Mouse (Mus musculus) stomach, embryonic 15.5 days (tissue): ENCODE measurements around the gene Wdr19. TPM values are rescaled to one million over a fixed set of nuclear protein-coding genes. Genes with fewer than 3 reads are reported as not detected.

Experiments
- ATAC-seq: fragments of 200-750 bp; cut with Nextera tagmentation; 2 replicates; pipeline ENCODE4 v1.8.0; 2017; ENCODE audit warnings: low read depth, moderate number of reproducible peaks, moderate TSS enrichment; ENCODE audit not compliant: insufficient read depth, low FRiP score
- H3K27ac ChIP-seq: fragments of 300-500 bp; sonication (generic); 2 replicates; pipeline ENCODE4 v1.5.1; 2015; ENCODE audit warnings: mild to moderate bottlenecking, inconsistent platforms
- H3K27me3 ChIP-seq: fragments of 300-500 bp; sonication (generic); replicated peaks from 2 replicates; pipeline ENCODE4 v1.6.1; 2015; ENCODE audit warnings: inconsistent platforms
- H3K36me3 ChIP-seq: fragments of 300-500 bp; sonication (generic); 2 replicates; pipeline ENCODE4 v1.6.1; 2015; ENCODE audit warnings: inconsistent platforms
- H3K4me1 ChIP-seq: fragments of 300-500 bp; sonication (generic); 2 replicates; pipeline ENCODE4 v1.6.1; 2015; ENCODE audit warnings: inconsistent platforms
- H3K4me2 ChIP-seq: fragments of 300-500 bp; sonication (generic); 2 replicates; pipeline ENCODE4 v1.6.1; 2015; ENCODE audit warnings: mild to moderate bottlenecking, inconsistent platforms
- H3K4me3 ChIP-seq: fragments of 300-500 bp; sonication (generic); replicated peaks from 2 replicates; pipeline ENCODE4 v1.5.1; 2015; ENCODE audit warnings: inconsistent platforms
- H3K9ac ChIP-seq: fragments of 300-500 bp; sonication (generic); 2 replicates; pipeline ENCODE4 v1.6.1; 2015; ENCODE audit warnings: inconsistent platforms
- H3K9me3 ChIP-seq: fragments of 300-500 bp; sonication (generic); 2 replicates; pipeline ENCODE4 v1.6.1; 2016; ENCODE audit warnings: inconsistent platforms
- WGBS: fragments of 180-500 bp; shearing (Covaris S2); methylation state at CpG from one replicate; pipeline ENCODE4 v1.1.7; 2015; 5-methylcytosine and 5-hydroxymethylcytosine counted together
- polyA plus RNA-seq: library from polyadenylated mRNA; unstranded; fragments of >200 nt; fragmentation: Nextera tagmentation; extraction: Ambion mirVana; gene quantifications from 2 replicates; pipeline ENCODE4 v1.2.1, GENCODE M21; 2015

The Wdr19 gene
- polyA plus RNA-seq, 1 experiment from 2014 or later, result 5.9 TPM

DNA sequence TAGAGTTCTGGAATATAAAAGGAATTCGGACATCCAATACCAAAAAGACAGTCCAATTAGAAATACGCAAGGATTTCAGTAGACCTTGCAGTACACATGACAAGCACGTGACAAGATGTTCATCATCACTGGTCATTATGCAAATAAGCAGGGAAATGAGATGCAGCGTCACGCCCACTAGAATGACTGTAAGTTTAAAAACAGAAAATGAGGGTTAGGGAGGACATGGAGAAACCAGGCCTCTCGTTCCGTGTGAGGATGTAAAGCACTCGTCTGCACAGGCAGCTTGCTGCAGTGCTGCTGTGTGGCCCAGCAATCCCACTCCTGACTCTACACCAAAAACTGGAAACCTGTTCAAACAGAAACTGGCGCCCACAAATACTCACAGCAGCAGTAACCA lies 29.3 kb upstream of the Wdr19 start:
- Histone ChIP-seq H3K27me3 (no peaks in the 10 kb centered on the region), H3K9ac (no peak overlapping the region), H3K4me2 (no peak overlapping the region), H3K27ac (no peak overlapping the region), H3K4me3 (no peak overlapping the region), H3K9me3 (no peaks in the 10 kb centered on the region), H3K4me1 (peaks cover 6% of the 10 kb centered on the region; the same call in 1 of the 2 replicates), H3K36me3 (no peaks in the 10 kb centered on the region)
- 87% methylated on average over 9 of the region's 9 CpGs for WGBS
- ATAC-seq, result no peak

DNA sequence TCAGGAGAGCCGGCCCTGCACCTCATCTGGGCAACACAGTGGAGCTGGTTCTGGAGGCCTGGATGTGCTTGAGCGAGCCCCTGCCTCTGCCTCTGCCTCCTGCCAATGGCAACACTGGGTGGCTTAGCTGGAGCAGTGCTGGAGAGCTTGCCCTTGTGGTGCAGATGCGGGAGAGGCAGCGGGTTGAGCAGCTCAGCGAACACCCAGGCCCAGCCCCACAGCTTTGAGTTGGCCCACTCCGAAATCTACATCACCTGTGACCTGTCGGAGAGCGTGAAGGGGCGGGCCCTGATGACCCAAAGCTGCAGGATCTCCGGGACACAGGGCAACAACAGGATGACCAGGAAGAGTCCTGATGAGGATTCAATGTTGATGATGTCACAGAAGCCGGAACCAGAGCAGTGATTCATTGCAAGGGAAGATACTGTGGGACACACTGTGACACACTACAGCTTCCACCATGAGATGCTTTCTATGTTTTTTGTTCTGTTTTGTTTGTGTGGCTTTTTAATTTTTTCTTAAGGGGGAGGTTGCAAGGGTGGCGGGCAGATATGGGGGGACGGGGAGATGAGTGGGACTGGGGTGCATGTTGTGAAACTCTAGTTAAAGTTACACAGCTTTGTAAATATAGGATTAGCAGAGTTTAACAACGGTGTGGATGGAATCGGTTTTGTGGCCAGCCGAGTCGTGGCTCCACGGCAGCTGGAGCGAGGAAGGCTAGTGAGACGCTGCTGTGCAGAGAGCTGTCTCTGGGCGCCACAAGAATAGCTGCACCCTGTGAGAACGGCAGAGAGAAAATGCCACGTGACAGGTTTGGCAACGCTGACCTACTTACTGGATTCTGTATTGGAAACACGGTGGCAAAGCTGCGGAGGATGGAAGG lies 24.2 kb upstream of the Wdr19 start:
- H3K9me3 ChIP-seq, result no peaks in the 10 kb centered on the region
- H3K4me3 ChIP-seq, result no peak overlapping the region
- ATAC-seq, result no peak
- 60% methylated on average over 26 of the region's 26 CpGs for WGBS
- peaks cover 12% of the 10 kb centered on the region; the same call in 1 of the 2 replicates for H3K4me1 ChIP-seq
- peak overlapping the region; percentile 33 for H3K4me2 ChIP-seq
- no peaks in the 10 kb centered on the region for H3K27me3 ChIP-seq
- H3K36me3 ChIP-seq, result no peaks in the 10 kb centered on the region
- no peak overlapping the region for H3K27ac ChIP-seq
- H3K9ac ChIP-seq, result no peak overlapping the region

DNA sequence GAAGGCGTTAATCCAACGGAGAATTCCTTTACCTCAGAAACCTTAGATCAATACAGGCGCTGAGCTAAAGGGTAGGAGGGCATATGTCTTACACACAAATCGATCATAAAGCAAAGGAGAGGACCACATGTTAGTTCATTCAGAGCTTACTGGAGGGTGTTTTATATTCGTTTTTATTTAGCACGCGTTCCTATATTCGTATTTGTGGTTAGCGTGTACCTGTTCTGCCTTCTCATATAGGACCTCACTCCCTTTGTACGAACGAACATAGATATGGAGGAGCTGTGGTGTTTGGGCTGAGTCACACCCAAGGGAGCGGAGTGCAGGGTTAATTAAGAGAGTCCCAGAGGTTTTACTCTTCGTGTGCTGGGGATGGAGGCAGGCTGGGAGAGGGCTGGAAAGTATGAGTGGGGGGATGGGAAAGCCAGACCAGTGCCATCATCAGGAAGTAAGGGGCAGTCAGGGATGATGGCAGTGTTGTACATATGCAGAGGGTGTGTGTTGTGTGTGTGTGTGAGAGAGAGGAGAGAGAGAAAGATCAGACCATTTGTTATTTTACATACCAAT lies 23.5 kb upstream of the Wdr19 start:
- H3K9ac ChIP-seq, result no peak overlapping the region
- 60% methylated on average over 13 of the region's 13 CpGs for WGBS
- H3K36me3 ChIP-seq, result no peaks in the 10 kb centered on the region
- H3K27me3 ChIP-seq, result no peaks in the 10 kb centered on the region
- H3K4me3 ChIP-seq, result no peak overlapping the region
- no peak overlapping the region for H3K27ac ChIP-seq
- peaks cover 12% of the 10 kb centered on the region; the same call in 1 of the 2 replicates for H3K4me1 ChIP-seq
- no peak for ATAC-seq
- H3K4me2 ChIP-seq, result peak overlapping the region; percentile 33
- no peaks in the 10 kb centered on the region for H3K9me3 ChIP-seq

DNA sequence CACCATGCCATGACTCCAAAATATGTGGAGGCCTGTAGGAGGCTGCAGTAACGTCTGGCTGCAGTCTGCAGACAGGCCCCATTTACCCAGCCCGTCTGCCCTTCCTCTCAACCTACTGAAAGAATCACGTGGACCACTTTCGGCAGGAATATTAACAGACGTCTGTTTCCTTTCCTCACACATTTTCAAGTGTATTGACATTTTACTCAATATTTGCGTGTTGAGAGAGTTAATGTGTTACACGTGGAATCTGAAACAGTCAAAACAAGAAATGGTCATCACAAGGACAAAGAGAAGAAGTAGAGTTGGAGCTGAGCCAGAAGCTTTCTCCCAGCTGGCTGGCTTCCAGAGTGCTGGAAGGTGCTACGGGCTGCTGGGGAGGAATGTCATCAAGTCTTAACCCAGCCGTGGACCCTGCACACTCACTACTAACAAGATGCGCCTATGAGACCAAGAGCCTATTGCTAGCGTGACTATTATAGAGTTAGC lies 22.4 kb upstream of the Wdr19 start:
- no peak overlapping the region for H3K4me3 ChIP-seq
- ATAC-seq, result peak; percentile 60; the same call in 1 of the 2 replicates
- no peak overlapping the region for H3K4me2 ChIP-seq
- H3K9ac ChIP-seq, result no peak overlapping the region
- H3K36me3 ChIP-seq, result no peaks in the 10 kb centered on the region
- H3K27me3 ChIP-seq, result no peaks in the 10 kb centered on the region
- H3K27ac ChIP-seq, result no peak overlapping the region
- H3K9me3 ChIP-seq, result no peaks in the 10 kb centered on the region
- 21% methylated on average over 11 of the region's 11 CpGs for WGBS
- H3K4me1 ChIP-seq, result peaks cover 12% of the 10 kb centered on the region; the same call in 1 of the 2 replicates

DNA sequence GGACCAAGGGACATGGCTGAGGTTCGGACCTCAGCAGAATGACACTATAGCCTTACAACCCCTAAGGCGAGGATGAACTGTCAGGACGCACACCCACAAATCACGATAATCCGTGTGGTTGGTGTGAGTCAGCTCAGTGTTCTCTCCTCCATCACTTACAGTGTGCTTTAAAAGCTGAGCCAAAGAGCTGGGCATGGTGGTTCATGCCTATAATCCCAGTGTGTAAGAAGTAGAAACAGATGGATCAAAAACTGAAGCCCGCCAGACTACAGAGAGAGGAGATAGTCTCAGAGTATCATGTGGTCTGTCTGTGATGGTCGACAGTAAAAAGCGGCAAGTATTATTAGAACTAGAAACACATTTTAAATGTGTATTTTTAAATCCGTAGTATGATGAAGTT lies 21.0 kb upstream of the Wdr19 start:
- Histone ChIP-seq H3K27me3 (no peaks in the 10 kb centered on the region), H3K4me1 (peaks cover 12% of the 10 kb centered on the region; the same call in 1 of the 2 replicates), H3K9me3 (no peaks in the 10 kb centered on the region), H3K27ac (no peak overlapping the region), H3K36me3 (no peaks in the 10 kb centered on the region), H3K4me2 (no peak overlapping the region), H3K9ac (no peak overlapping the region), H3K4me3 (no peak overlapping the region)
- ATAC-seq, result no peak
- 94% methylated on average over 9 of the region's 9 CpGs for WGBS

DNA sequence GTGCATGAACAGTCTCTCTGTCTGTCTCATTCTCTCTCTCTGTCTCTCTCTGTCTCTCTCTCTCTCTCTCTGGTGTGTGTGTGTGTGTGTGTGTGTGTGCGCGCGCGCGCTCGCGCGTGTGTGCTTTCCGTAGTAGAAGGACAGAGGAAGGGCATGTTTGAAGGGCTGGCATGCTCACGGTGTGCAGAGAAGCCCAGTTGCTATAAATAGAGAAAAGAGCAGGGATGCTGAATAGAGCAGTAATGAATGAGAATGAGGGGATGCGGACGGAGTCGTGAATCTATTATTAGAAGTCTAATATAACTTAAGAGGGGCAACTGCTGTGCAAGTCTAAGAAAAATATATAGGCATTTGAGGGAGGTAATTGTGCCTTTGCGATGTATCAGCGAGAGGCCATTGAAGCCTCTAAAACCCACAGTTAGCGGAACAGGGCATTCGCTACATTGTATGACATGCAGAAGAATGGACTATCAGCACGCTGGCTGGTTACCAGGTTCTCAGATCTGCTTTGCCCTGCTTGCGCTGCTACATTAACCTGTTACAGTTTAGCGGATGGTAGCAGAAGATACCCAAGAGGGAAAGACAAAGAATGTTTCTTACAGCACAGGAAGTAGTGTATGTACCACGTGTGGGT lies 18.2 kb upstream of the Wdr19 start:
- Histone ChIP-seq H3K9ac (no peak overlapping the region), H3K4me2 (no peak overlapping the region), H3K4me3 (no peak overlapping the region), H3K9me3 (no peaks in the 10 kb centered on the region), H3K4me1 (0 out of 2 replicates have a peak, but pooled peaks cover 6% of the 10 kb centered on the region), H3K36me3 (no peaks in the 10 kb centered on the region), H3K27ac (no peak overlapping the region), H3K27me3 (no peaks in the 10 kb centered on the region)
- 81% methylated on average over 21 of the region's 21 CpGs for WGBS
- no peak for ATAC-seq

DNA sequence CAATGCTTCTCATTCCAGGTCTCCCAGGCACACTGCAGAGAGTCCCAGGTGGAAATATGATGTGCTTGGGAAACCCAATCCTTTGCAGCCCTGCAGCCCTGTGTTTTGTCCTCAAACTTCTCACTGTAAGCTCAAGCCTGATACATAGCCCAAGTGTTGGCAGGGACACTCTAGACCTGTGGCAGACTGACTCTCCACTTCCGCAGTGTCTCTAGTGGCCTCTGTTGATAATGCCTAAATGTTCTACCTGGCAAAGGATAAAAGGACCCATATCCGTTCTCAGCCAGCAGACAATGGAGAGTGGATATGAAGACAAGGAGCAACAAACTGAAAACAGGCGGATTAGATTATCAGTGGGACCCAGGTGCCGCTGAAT lies 17.7 kb upstream of the Wdr19 start:
- no peak overlapping the region for H3K9ac ChIP-seq
- no peak for ATAC-seq
- H3K4me3 ChIP-seq, result no peak overlapping the region
- WGBS, result 86% methylated on average over 4 of the region's 4 CpGs
- no peaks in the 10 kb centered on the region for H3K27me3 ChIP-seq
- H3K4me1 ChIP-seq, result 0 out of 2 replicates have a peak, but pooled peaks cover 5% of the 10 kb centered on the region
- H3K27ac ChIP-seq, result no peak overlapping the region
- H3K4me2 ChIP-seq, result no peak overlapping the region
- no peaks in the 10 kb centered on the region for H3K9me3 ChIP-seq
- H3K36me3 ChIP-seq, result no peaks in the 10 kb centered on the region

DNA sequence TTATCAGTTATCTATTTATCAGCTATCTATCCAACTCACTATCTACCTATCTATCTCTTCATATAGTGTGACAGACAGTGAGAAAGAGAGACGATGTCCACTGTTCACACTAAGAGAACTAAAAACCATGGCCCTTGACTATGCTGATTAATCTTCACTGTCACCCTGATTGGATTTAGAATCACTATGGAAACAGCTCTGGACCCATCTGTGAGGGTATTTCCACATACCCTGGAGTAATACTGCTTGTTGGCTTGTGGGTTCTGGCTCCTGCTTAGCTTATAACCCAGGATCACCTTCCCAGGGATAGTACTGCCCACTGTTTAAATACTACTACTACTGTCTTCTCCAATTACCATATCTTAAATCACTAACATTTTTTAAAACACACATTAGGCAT lies 17.2 kb upstream of the Wdr19 start:
- Histone ChIP-seq H3K27me3 (no peaks in the 10 kb centered on the region), H3K4me1 (0 out of 2 replicates have a peak, but pooled peaks cover under 1% of the 10 kb centered on the region), H3K36me3 (no peaks in the 10 kb centered on the region), H3K27ac (no peak overlapping the region), H3K4me3 (no peak overlapping the region), H3K9me3 (no peaks in the 10 kb centered on the region), H3K9ac (no peak overlapping the region), H3K4me2 (no peak overlapping the region)
- WGBS, result 84% methylated on average over 1 of the region's 1 CpGs
- ATAC-seq, result no peak

DNA sequence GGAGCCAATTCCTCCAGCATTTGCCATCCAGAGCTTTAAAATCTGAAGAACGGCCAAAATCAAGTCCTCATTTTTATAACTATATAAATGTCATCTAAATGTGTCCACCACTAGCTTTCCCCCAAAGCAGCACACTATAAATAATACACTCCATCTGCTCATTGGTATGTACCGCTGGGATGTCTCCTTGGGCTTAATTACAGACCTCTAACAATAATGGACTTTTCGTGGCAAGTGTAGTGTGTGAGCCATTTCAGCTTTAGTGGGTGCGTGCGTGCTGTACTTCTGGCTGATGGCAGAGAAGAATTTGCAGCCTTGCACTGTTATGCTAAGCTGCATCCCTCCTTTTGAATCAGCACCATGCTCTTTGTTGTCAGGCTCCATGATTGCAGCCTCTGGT lies 7.9 kb upstream of the Wdr19 start:
- Histone ChIP-seq H3K9me3 (no peaks in the 10 kb centered on the region), H3K4me3 (no peak overlapping the region), H3K27me3 (no peaks in the 10 kb centered on the region), H3K27ac (no peak overlapping the region), H3K36me3 (no peaks in the 10 kb centered on the region), H3K4me2 (no peak overlapping the region), H3K4me1 (no peaks in the 10 kb centered on the region), H3K9ac (no peak overlapping the region)
- 88% methylated on average over 5 of the region's 5 CpGs for WGBS
- no peak for ATAC-seq

DNA sequence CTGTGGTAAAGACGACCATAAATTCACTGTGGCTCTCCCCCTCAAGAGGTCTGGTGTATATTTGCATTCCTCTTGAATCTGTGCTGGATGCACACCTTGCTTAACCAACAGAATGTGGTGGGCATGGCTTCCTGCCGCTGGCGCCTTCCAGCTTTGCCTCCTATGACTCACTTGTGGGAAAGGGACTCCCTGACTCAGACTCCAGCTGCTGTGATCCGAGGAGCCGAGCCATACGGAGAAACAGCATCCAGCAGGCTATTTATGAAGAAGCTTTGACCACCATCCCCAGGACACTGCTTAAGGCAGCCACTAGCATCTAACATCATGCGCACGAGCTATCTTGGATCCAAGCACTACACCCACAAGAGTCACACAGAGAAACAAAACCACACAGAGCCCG lies 5.1 kb upstream of the Wdr19 start:
- ATAC-seq, result no peak
- H3K4me3 ChIP-seq, result no peak overlapping the region
- H3K27me3 ChIP-seq, result no peaks in the 10 kb centered on the region
- no peaks in the 10 kb centered on the region for H3K36me3 ChIP-seq
- no peaks in the 10 kb centered on the region for H3K9me3 ChIP-seq
- no peak overlapping the region for H3K4me2 ChIP-seq
- no peak overlapping the region for H3K9ac ChIP-seq
- no peaks in the 10 kb centered on the region for H3K4me1 ChIP-seq
- H3K27ac ChIP-seq, result no peak overlapping the region
- 90% methylated on average over 9 of the region's 9 CpGs for WGBS

DNA sequence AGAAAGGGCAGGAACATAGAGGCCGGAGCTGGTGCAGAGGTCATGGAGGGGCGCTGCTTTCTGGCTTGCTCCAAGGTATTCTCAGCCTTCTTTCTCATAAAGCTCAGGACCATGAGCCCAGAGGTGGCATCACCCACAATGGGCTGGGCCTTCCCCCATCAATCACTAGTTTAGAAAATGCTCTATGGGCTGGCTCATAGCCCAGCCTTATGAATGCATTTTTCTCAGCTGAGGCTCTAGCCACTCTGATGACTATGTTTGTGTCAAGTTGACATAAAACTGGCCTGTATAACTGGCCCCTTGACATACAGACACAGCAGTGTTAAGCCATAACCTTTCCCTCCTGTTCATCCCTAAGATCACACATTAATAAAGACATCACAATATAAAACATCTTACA lies 5.2 kb downstream of the Wdr19 start:
- Histone ChIP-seq H3K36me3 (no peaks in the 10 kb centered on the region), H3K27ac (no peak overlapping the region), H3K4me3 (no peak overlapping the region), H3K9ac (no peak overlapping the region), H3K4me2 (no peak overlapping the region), H3K9me3 (no peaks in the 10 kb centered on the region), H3K4me1 (peaks cover 5% of the 10 kb centered on the region; the same call in 1 of the 2 replicates), H3K27me3 (no peaks in the 10 kb centered on the region)
- WGBS, result 92% methylated on average over 2 of the region's 2 CpGs
- ATAC-seq, result no peak

DNA sequence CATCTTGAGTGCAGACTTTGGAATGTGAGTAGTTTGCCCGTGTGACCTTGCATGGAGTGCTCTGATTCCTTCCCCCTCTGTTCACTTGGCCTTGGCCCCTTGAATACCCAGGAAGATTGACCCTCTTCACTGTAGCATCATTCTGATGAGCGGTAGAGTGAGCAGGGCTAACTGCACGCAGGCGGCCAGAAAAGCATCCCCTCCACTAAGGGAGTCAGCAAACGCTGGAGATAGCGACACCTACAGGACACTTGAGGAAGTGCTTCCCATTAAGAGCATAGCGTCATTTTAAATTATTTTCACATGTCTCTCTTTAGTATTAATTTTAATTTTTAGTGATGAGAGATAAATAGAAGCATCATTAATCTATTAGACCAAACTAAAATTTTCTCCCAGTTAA lies 13.8 kb downstream of the Wdr19 start:
- H3K4me2 ChIP-seq, result no peak overlapping the region
- no peak overlapping the region for H3K27ac ChIP-seq
- H3K27me3 ChIP-seq, result no peaks in the 10 kb centered on the region
- no peak overlapping the region for H3K9ac ChIP-seq
- H3K4me1 ChIP-seq, result no peaks in the 10 kb centered on the region
- H3K36me3 ChIP-seq, result no peaks in the 10 kb centered on the region
- WGBS, result 19% methylated on average over 7 of the region's 7 CpGs
- H3K4me3 ChIP-seq, result no peak overlapping the region
- no peaks in the 10 kb centered on the region for H3K9me3 ChIP-seq
- ATAC-seq, result no peak
